Mouse (Mus musculus): ENCODE results near the gene Cst8. TPM values are rescaled to one million over a fixed set of nuclear protein-coding genes. Genes with fewer than 3 reads are reported as not detected.

Gene Cst8
- polyA plus RNA-seq, 1 experiment from 2014 or later = not detected

Other genes starting within 250 kb of the Cst8 start
- gene Nxt1, start 126.2 kb upstream of the Cst8 start, polyA plus RNA-seq (2014; fragmentation: Nextera tagmentation; extraction: Ambion mirVana) = 71.1 and 79.9 TPM in 2 replicates
- 22.4 and 23.3 TPM in 2 replicates for gene Gzf1, start 117.8 kb upstream of the Cst8 start, polyA plus RNA-seq (2014; fragmentation: Nextera tagmentation; extraction: Ambion mirVana)
- 5.9 and 6.5 TPM in 2 replicates for gene Napb, start 66.3 kb upstream of the Cst8 start, polyA plus RNA-seq (2014; fragmentation: Nextera tagmentation; extraction: Ambion mirVana)
- gene Cstl1, start 48.4 kb upstream of the Cst8 start, polyA plus RNA-seq (2014; fragmentation: Nextera tagmentation; extraction: Ambion mirVana) = not detected in 2 replicates
- gene Cst11, start 27.3 kb upstream of the Cst8 start, polyA plus RNA-seq (2014; fragmentation: Nextera tagmentation; extraction: Ambion mirVana) = not detected in 2 replicates
- gene 8030411F24Rik, start 16.8 kb upstream of the Cst8 start, polyA plus RNA-seq (2014; fragmentation: Nextera tagmentation; extraction: Ambion mirVana) = not detected in 2 replicates
- not detected in 2 replicates for gene Cst12, start 9.4 kb upstream of the Cst8 start, polyA plus RNA-seq (2014; fragmentation: Nextera tagmentation; extraction: Ambion mirVana)
- not detected in 2 replicates for gene Cst13, start 21.3 kb downstream of the Cst8 start, polyA plus RNA-seq (2014; fragmentation: Nextera tagmentation; extraction: Ambion mirVana)
- not detected in 2 replicates for gene Cst9, start 36.4 kb downstream of the Cst8 start, polyA plus RNA-seq (2014; fragmentation: Nextera tagmentation; extraction: Ambion mirVana)
- gene 9230104L09Rik, start 66.3 kb downstream of the Cst8 start, polyA plus RNA-seq (2014; fragmentation: Nextera tagmentation; extraction: Ambion mirVana) = not detected in 2 replicates
- gene Cst3, start 76.9 kb downstream of the Cst8 start, polyA plus RNA-seq (2014; fragmentation: Nextera tagmentation; extraction: Ambion mirVana) = 548 and 591 TPM in 2 replicates
- not detected in 2 replicates for gene Gm1330, start 204.5 kb downstream of the Cst8 start, polyA plus RNA-seq (2014; fragmentation: Nextera tagmentation; extraction: Ambion mirVana)
- not detected in 2 replicates for gene Gm10750, start 218.5 kb downstream of the Cst8 start, polyA plus RNA-seq (2014; fragmentation: Nextera tagmentation; extraction: Ambion mirVana)